Mouse (Mus musculus) lung, adult 2 months (tissue): ENCODE data around the gene Pitpnm3.

Source experiments
- CTCF ChIP-seq: fragments of 200-500 bp; IDR thresholded peaks from 2 replicates; pipeline ENCODE4 v1.5.1; 2011; ENCODE audit warnings: mild to moderate bottlenecking, low read length, control low read depth; ENCODE audit not compliant: insufficient read depth
- POLR2A ChIP-seq: fragments of 200-500 bp; IDR thresholded peaks from 2 replicates; pipeline ENCODE4 v1.6.1; 2011; ENCODE audit warnings: low read depth, mild to moderate bottlenecking, control low read depth, low read length, borderline replicate concordance; ENCODE audit errors: extremely low read depth

DNA sequence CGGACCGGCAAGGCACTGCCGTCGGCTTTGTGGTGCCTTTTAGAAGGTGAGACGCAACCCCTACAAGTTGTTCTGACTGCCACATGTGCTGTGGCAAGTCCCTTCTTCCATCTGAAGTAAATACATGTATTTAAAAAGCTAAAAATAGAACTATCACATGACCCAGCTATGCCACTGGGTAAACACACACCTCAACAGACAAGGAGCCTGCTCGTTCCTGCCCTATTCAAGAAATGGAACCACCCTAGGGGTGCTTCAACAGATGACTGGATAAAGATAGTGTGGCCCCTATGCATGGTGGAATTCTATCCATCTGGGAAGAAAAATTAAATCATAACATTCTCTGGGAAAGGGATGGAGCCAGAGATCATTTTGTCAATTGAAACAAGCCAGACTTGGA lies 112.8 kb downstream of the Pitpnm3 start:
- TF ChIP-seq CTCF (no peak), POLR2A (no peak)
